Mouse (Mus musculus) kidney, embryonic 16.5 days (tissue): Measurements from ENCODE around the gene Zfyve1. TPM values are rescaled to one million over a fixed set of nuclear protein-coding genes. Genes with fewer than 3 reads are reported as not detected.

Experiments used
- ATAC-seq: fragments of 200-750 bp; cut with Nextera tagmentation; 2 replicates; pipeline ENCODE4 v1.8.0; 2017; ENCODE audit warnings: moderate TSS enrichment; ENCODE audit not compliant: low FRiP score, low TSS enrichment
- H3K27ac ChIP-seq: fragments of 300-500 bp; sonication (generic); 2 replicates; pipeline ENCODE4 v1.5.1; 2014; ENCODE audit warnings: low read length
- H3K27me3 ChIP-seq: fragments of 300-500 bp; sonication (generic); 2 replicates; pipeline ENCODE4 v1.6.1; 2014; ENCODE audit warnings: low read length, control low read depth, mixed read lengths; ENCODE audit not compliant: insufficient read depth
- H3K36me3 ChIP-seq: fragments of 300-500 bp; sonication (generic); 2 replicates; pipeline ENCODE4 v1.6.1; 2014; ENCODE audit warnings: low read length, control low read depth, mixed read lengths; ENCODE audit not compliant: insufficient read depth
- H3K4me1 ChIP-seq: fragments of 300-500 bp; sonication (generic); 2 replicates; pipeline ENCODE4 v1.6.1; 2014; ENCODE audit warnings: low read length, control low read depth, mixed read lengths; ENCODE audit not compliant: insufficient read depth
- H3K4me2 ChIP-seq: fragments of 300-500 bp; sonication (generic); replicated peaks from 2 replicates; pipeline ENCODE4 v1.6.1; 2014; ENCODE audit warnings: low read depth, low read length
- H3K4me3 ChIP-seq: fragments of 300-500 bp; sonication (generic); 2 replicates; pipeline ENCODE4 v1.5.1; 2014; ENCODE audit warnings: mild to moderate bottlenecking, low read length
- H3K9ac ChIP-seq: fragments of 300-500 bp; sonication (generic); replicated peaks from 2 replicates; pipeline ENCODE4 v1.6.1; 2014; ENCODE audit warnings: low read length
- H3K9me3 ChIP-seq: fragments of 300-500 bp; sonication (generic); 2 replicates; pipeline ENCODE4 v1.6.1; 2016; ENCODE audit warnings: low read length, control low read depth
- WGBS: fragments of 180-500 bp; shearing (Covaris S2); extraction: QIAGEN DNeasy Blood & Tissue Kit; methylation state at CpG from one replicate; pipeline ENCODE4 v1.1.7; 2014; 5-methylcytosine and 5-hydroxymethylcytosine counted together
- polyA plus RNA-seq: library from polyadenylated mRNA; unstranded; fragments of >200 nt; fragmentation: Nextera tagmentation; extraction: Ambion mirVana; gene quantifications from 2 replicates; pipeline ENCODE4 v1.2.1, GENCODE M21; 2015

The Zfyve1 gene
- polyA plus RNA-seq, 1 experiment from 2014 or later = 20.8 TPM

- no peaks in the 10 kb centered on the region for H3K4me1 ChIP-seq
- H3K27me3 ChIP-seq = 0 out of 2 replicates have a peak, but pooled peaks cover 1% of the 10 kb centered on the region
- H3K9ac ChIP-seq = no peak overlapping the region
- no peak overlapping the region for H3K27ac ChIP-seq
- WGBS = 55% methylated on average over 4 of the region's 4 CpGs
- no peaks in the 10 kb centered on the region for H3K9me3 ChIP-seq
- no peak overlapping the region for H3K4me2 ChIP-seq
- H3K36me3 ChIP-seq = no peaks in the 10 kb centered on the region
- no peak overlapping the region for H3K4me3 ChIP-seq
- no peak for ATAC-seq
Observed at GRCm38 (mm10) chr12:83514216-83514615, 82.8 kb downstream of the Zfyve1 start.

GRCm38 (mm10) chr12:83513185-83513584, 83.8 kb downstream of the Zfyve1 start:
- Histone ChIP-seq H3K27ac (no peak overlapping the region), H3K4me3 (no peak overlapping the region), H3K36me3 (no peaks in the 10 kb centered on the region), H3K9me3 (no peaks in the 10 kb centered on the region), H3K4me2 (no peak overlapping the region), H3K27me3 (no peaks in the 10 kb centered on the region), H3K4me1 (no peaks in the 10 kb centered on the region), H3K9ac (no peak overlapping the region)
- no peak for ATAC-seq
- WGBS = 25% methylated on average over 5 of the region's 5 CpGs

GRCm38 (mm10) chr12:83512783-83513182, 84.2 kb downstream of the Zfyve1 start:
- no peak overlapping the region for H3K27ac ChIP-seq
- no peak for ATAC-seq
- 21% methylated on average over 4 of the region's 4 CpGs for WGBS
- no peak overlapping the region for H3K4me2 ChIP-seq
- H3K9me3 ChIP-seq = no peaks in the 10 kb centered on the region
- no peak overlapping the region for H3K9ac ChIP-seq
- no peaks in the 10 kb centered on the region for H3K27me3 ChIP-seq
- no peak overlapping the region for H3K4me3 ChIP-seq
- no peaks in the 10 kb centered on the region for H3K36me3 ChIP-seq
- H3K4me1 ChIP-seq = no peaks in the 10 kb centered on the region

GRCm38 (mm10) chr12:83510586-83510985, 86.4 kb downstream of the Zfyve1 start:
- ATAC-seq = no peak
- no peaks in the 10 kb centered on the region for H3K27me3 ChIP-seq
- no peaks in the 10 kb centered on the region for H3K36me3 ChIP-seq
- H3K4me3 ChIP-seq = no peak overlapping the region
- WGBS = 81% methylated on average over 5 of the region's 5 CpGs
- no peak overlapping the region for H3K4me2 ChIP-seq
- H3K9me3 ChIP-seq = no peaks in the 10 kb centered on the region
- H3K9ac ChIP-seq = no peak overlapping the region
- no peak overlapping the region for H3K27ac ChIP-seq
- no peaks in the 10 kb centered on the region for H3K4me1 ChIP-seq

- ATAC-seq = no peak
Observed at GRCm38 (mm10) chr12:83506543-83506942, 90.5 kb downstream of the Zfyve1 start.

GRCm38 (mm10) chr12:83502190-83502589, 94.8 kb downstream of the Zfyve1 start:
- WGBS = 6% methylated on average over 9 of the region's 9 CpGs

More at GRCm38 (mm10) chr12:83506543-83506942, 90.5 kb downstream of the Zfyve1 start:
- no peak overlapping the region for H3K27ac ChIP-seq
- H3K9ac ChIP-seq = no peak overlapping the region
- WGBS = 77% methylated on average over 10 of the region's 10 CpGs
- H3K27me3 ChIP-seq = no peaks in the 10 kb centered on the region
- H3K4me2 ChIP-seq = no peak overlapping the region
- H3K9me3 ChIP-seq = no peaks in the 10 kb centered on the region
- no peak overlapping the region for H3K4me3 ChIP-seq
- H3K36me3 ChIP-seq = no peaks in the 10 kb centered on the region
- H3K4me1 ChIP-seq = no peaks in the 10 kb centered on the region

GRCm38 (mm10) chr12:83499256-83499655, 97.8 kb downstream of the Zfyve1 start:
- Histone ChIP-seq H3K36me3 (no peaks in the 10 kb centered on the region), H3K4me3 (no peak overlapping the region), H3K9ac (no peak overlapping the region), H3K4me2 (no peak overlapping the region), H3K4me1 (peaks cover 9% of the 10 kb centered on the region; the same call in 1 of the 2 replicates), H3K27me3 (no peaks in the 10 kb centered on the region), H3K27ac (no peak overlapping the region), H3K9me3 (no peaks in the 10 kb centered on the region)
- 38% methylated on average over 5 of the region's 5 CpGs for WGBS
- ATAC-seq = no peak

More at GRCm38 (mm10) chr12:83502190-83502589, 94.8 kb downstream of the Zfyve1 start:
- Histone ChIP-seq H3K9ac (no peak overlapping the region), H3K4me3 (no peak overlapping the region), H3K27me3 (no peaks in the 10 kb centered on the region), H3K27ac (no peak overlapping the region), H3K4me2 (no peak overlapping the region; the same call in 1 of the 2 replicates), H3K9me3 (no peaks in the 10 kb centered on the region), H3K36me3 (no peaks in the 10 kb centered on the region), H3K4me1 (peaks cover 9% of the 10 kb centered on the region; the same call in 1 of the 2 replicates)
- no peak for ATAC-seq

- Histone ChIP-seq H3K9me3 (no peaks in the 10 kb centered on the region), H3K4me3 (no peak overlapping the region), H3K27me3 (no peaks in the 10 kb centered on the region; the same call in 1 of the 2 replicates), H3K9ac (no peak overlapping the region), H3K4me1 (peaks cover 9% of the 10 kb centered on the region; the same call in 1 of the 2 replicates), H3K36me3 (no peaks in the 10 kb centered on the region), H3K27ac (no peak overlapping the region), H3K4me2 (no peak overlapping the region)
- no peak for ATAC-seq
- WGBS = 90% methylated on average over 3 of the region's 3 CpGs
Observed at GRCm38 (mm10) chr12:83497959-83498358, 99.1 kb downstream of the Zfyve1 start.

- Histone ChIP-seq H3K4me1 (peaks cover 9% of the 10 kb centered on the region; the same call in 1 of the 2 replicates), H3K27me3 (no peaks in the 10 kb centered on the region; the same call in 1 of the 2 replicates), H3K9me3 (no peaks in the 10 kb centered on the region), H3K36me3 (no peaks in the 10 kb centered on the region), H3K27ac (no peak overlapping the region), H3K4me2 (no peak overlapping the region), H3K9ac (no peak overlapping the region), H3K4me3 (no peak overlapping the region)
- WGBS = 91% methylated on average over 6 of the region's 6 CpGs
- no peak for ATAC-seq
Observed at GRCm38 (mm10) chr12:83496736-83497135, 100.3 kb downstream of the Zfyve1 start.
